Mouse (Mus musculus): ENCODE data around the gene Cbl.

The Cbl gene

DNA sequence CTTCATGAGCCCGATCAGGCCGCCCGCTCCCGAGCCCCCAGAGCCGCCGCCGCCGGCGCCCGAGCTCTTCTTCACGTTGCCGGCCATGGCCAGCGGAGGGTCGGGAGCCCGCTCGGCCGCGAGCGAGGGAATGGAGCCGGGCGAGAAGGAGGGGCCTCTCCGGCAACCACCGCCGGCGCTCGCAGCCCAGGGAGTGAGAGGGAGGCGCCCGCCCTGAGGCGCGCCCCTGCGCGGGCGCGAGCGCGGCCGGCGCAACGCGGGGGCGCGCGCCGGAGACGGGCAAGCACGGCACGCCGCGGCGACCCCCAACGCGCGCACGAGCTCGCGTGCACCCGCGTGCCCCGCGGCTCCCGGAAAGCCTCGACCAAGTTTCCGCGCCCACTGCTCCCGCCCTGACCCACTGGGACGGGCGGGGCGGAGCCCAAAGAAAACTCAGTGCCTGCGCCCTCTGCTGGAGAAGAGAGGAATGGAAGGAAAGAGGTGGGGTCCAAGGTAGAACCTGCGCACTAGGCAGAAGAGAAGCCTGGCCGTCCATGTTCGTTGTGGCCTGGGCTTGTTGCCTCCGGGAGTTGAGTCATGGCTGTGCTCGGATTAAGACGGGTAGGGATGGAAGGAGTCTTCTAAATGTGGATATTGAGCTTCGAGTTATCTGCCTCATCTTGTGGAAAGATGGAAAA is at the start of gene Cbl:
Gene Cbl (minus strand): TSS at position 248 of the 677 bp plus-strand sequence.
- DNase-seq (ENCODE audit: low read depth in 2 of 2, low spot score in 2 of 2): peak; percentile 99

- DNase-seq (ENCODE audit: low read depth in 2 of 2, low spot score in 2 of 2): no peak
These were observed 49.3 kb upstream of the Cbl start for GRCm38 (mm10) chr9:44283183-44283582.

GRCm38 (mm10) chr9:44269973-44270372 is 36.1 kb upstream of the Cbl start:
- no peak for DNase-seq (ENCODE audit: low read depth in 2 of 2, low spot score in 2 of 2)

DNA sequence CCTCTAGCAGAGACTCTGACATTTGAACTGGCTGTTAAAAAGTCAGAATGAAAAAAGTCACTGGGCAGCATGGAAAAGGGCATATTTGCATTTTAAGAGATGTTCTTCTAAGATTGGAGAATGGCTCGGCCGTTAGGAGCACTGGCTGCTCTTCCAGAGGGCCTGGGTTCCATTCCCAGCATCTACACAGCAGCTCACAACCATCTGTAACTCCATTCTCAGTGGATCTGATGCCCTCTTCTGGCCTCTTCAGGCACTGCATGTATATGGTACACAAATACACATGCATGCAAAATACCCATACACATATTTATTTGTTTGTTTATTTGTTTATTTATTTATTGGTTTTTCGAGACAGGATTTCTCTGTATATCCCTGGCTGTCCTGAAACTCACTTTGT is 35.2 kb upstream of the Cbl start:
- DNase-seq (ENCODE audit: low read depth in 2 of 2, low spot score in 2 of 2): peak; percentile 33 to 61

DNA sequence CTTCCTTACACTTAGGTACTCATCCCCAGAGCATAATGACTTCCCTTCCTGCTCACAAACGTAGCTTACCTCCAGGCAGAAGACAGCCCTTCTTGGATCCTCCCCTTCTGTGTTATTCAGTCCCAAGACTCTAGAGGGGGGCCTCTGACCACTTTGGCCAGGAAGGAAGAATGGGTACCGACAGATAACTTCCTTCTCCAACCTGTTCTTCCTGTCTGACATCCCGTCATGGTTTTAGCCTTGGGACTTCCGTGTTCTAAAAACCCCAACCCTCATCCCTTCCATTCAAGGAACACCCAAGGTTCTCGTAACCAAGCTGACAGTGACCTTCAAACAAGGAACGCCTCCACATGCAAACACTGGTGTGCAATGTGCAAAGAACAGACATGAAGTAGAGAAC is 34.6 kb upstream of the Cbl start, which contains the start of gene Nlrx1:
Gene Nlrx1 (minus strand): TSS at position 168 of the 400 bp plus-strand sequence.
- DNase-seq (ENCODE audit: low read depth in 2 of 2, low spot score in 2 of 2): no peak

- DNase-seq (ENCODE audit: low read depth in 2 of 2, low spot score in 2 of 2): peak; percentile 69 to 83
These were observed 34.1 kb upstream of the Cbl start for GRCm38 (mm10) chr9:44268027-44268360.

- DNase-seq (ENCODE audit: low read depth in 2 of 2, low spot score in 2 of 2): no peak
These were observed 33.6 kb upstream of the Cbl start for GRCm38 (mm10) chr9:44267319-44268026.

GRCm38 (mm10) chr9:44266478-44267226 is 32.8 kb upstream of the Cbl start:
- DNase-seq (ENCODE audit: low read depth in 2 of 2, low spot score in 2 of 2): no peak

DNA sequence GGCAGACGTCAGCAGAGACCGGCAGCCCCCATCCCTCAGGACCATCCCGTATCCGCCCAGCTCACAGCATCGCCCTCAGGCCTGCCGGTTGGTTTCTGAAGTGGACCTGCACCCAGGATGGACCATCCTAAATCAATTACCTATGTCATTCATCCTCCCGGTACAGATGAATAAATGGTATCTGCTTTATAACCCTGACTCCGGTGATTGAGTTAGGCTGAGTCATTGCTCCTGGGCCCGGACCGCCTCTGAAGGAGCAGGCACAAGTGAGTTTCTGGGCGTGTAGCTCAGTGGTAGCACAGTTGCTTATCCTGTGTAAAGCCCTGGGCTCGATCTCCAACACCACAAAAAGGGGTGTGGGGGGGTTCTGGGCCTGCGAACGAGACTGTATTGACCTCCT is 27.5 kb upstream of the Cbl start:
- no peak for DNase-seq (ENCODE audit: low read depth in 2 of 2, low spot score in 2 of 2)

GRCm38 (mm10) chr9:44259014-44259413 is 25.2 kb upstream of the Cbl start:
- DNase-seq (ENCODE audit: low read depth in 2 of 2, low spot score in 2 of 2): no peak

DNA sequence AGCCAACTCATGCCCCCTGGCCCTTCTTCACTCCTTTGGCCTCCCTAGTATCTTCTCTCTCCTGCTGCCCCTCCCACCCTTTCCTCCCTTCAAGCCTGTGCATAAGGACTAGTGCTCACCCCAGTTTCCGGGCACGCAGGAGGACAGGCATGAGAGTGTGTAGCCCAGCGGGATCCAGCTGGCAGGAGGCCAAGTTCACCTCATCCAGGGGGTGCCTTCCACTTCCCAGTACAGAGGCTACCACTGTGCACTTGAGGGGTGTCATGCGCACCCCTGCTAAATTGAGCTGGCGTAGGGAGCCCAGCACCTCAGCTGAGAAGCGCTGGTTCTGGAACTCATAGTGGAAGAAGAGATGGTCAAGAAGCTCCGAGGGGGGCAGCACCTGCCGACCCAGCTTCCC is 22.4 kb upstream of the Cbl start:
- no peak for DNase-seq (ENCODE audit: low read depth in 2 of 2, low spot score in 2 of 2)

GRCm38 (mm10) chr9:44255136-44255521 is 21.3 kb upstream of the Cbl start:
- no peak for DNase-seq (ENCODE audit: low read depth in 2 of 2, low spot score in 2 of 2)

DNA sequence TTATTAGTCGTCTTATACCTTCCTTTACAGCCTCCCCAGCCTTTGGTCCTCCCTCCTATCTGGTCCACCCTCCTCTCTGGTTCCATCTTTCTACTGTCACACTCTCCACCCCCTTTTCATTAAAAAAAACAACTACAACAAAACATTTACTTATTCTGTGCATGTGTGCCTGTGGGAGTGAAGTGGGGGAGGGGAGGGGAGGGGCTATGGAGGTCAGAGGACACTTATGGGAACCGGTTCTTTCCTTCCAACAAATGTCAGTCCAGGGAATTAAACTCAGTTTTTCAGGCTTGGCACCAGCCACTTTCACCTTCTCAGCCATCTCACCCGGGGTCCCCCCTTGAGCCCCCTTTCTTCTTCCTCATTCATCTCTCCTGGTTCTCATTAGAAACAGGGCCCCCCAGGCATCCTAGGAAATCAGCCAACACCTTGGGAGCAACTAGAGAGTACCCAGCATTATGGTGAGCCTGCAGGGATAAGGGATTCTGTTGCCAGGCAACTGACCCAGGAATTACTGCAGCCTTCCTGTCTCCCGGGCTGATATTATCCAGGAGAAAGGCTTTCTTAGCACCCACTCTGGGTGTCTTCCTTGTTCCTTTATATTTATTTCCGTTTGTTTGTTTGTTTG is 20.8 kb upstream of the Cbl start:
- DNase-seq (ENCODE audit: low read depth in 2 of 2, low spot score in 2 of 2): no peak

- DNase-seq (ENCODE audit: low read depth in 2 of 2, low spot score in 2 of 2): no peak
These were observed 19.6 kb upstream of the Cbl start for GRCm38 (mm10) chr9:44253441-44253840.

DNA sequence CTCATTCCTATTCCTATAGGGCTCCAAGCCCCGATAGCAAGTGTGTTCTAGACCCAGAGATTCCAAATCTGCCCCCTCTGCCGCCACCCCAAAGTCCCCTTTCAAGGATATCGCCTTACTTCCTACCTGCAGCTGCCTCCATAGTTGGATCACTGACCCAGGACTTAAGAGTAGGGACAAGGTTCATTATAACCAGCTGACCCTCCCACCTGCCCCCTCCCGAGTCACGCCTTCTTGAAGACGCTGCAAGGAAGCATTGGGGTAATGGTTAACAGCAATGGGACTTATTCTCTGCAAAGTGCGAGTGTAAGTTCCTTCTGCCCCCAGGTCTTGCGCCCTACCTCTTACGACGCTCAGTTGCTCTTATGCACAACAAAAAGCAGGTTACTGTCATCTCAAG is 17.5 kb upstream of the Cbl start, which contains the start of gene Pdzd3:
Gene Pdzd3 (minus strand): TSS at position 158 of the 400 bp plus-strand sequence.
- DNase-seq (ENCODE audit: low read depth in 2 of 2, low spot score in 2 of 2): no peak

DNA sequence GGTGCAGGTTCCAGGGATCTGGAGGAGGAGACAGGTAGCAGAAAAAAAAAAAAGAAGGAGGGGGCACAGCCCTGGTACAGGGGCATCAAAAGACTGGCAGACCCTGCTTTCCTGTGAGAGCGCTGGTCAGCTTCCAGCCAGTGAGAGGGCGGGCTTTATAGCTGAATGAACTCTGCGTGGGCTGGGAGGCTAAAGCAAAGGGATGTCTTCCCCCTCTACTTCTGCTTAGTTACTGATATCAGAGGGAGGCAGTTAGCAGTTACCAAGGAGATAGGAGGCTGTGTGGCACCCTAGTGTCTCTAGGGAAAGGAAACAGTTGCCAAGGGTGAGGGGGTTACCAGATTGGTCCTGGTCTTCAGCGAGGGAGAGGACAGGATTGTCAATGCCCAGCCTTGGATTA is 16.6 kb upstream of the Cbl start:
- no peak for DNase-seq (ENCODE audit: low read depth in 2 of 2, low spot score in 2 of 2)

DNA sequence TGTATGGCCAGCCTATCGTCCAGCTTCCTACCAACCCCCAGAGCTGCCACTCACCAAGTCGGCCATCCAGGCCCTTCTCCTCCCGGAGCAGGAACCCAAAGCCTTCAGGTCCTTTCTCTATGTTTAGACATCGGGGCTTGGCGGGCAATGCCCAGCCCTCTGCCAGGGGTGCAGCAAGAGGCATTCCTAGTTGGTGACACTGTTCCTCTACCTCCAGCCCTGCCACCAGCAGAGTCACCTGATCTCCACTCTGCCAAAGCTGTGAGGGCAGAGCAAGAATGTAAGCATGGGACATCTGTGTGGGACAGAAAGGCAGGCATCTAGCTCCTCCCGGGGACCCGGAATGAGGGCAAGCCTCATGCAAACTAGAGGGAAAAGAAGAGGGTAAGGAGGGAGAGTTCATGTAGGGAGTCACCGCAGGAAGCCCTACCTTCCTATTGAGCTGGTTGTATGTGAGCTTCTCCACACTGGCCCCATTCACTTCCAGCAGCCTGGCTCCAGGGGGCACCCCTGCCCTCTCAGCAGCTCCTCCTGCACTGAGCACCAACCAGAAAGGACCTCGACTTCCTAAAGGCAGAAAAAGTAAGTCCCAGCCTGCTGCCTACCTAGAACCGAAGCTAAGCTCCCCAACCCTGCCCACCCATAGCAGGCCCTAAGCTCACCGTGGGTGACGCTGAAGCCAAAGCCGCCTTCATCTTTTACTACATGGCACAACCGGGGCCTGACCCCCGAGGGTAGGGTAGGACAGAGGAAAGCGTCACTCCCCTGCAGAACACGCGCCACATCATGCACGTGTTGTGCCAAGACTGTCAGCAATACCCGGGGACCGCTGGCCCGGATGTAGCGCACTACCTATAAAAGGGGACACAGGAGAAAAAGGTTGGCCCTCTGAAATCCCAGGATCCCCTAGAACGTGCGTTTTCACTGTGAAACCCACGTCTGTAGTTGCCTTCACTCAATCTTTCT is 15.6 kb upstream of the Cbl start:
- no peak for DNase-seq (ENCODE audit: low read depth in 2 of 2, low spot score in 2 of 2)

DNA sequence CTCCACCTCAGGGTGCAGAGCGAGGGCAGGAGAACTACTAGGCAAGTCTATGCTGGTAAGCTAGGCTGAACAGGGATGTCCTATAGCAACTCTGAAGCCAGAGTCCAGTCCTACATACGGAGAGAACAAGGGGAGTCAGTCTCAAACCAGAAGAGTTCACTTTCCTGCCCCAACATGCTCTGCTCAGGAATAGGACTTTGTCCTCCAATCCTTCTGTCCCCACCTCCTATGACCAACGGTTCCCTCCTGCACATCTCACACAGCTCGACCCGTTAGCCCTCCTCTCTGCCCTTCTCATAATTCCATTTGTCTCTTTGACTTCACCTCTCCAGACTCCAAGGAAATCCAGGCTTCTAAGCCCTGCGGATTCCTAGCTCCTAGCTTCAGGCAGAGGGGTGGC is 14.1 kb upstream of the Cbl start:
- DNase-seq (ENCODE audit: low read depth in 2 of 2, low spot score in 2 of 2): no peak

DNA sequence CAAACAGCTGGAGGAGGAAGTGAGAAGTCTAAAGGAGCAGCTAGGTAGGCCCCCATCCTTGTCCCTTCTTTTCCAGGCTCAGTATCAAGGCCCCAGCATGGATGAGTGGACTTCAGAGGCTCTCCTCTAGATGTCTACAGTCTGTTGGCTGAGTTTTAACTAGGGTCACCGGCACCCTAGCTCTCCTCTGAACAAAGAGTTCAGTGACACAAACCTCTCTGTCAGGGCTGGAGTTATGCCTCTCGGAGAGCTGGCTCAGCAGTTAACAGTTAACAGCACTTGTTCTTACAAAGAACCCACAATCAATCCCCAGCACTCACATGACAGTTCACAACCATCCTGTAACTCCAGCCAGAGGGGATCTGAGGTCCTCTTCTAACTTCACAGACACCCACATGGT is 9.8 kb upstream of the Cbl start:
- no peak for DNase-seq (ENCODE audit: low read depth in 2 of 2, low spot score in 2 of 2)

- DNase-seq (ENCODE audit: low read depth in 2 of 2, low spot score in 2 of 2): no peak
These were observed 7.6 kb upstream of the Cbl start for GRCm38 (mm10) chr9:44241418-44241817.

GRCm38 (mm10) chr9:44240911-44241310 is 7.1 kb upstream of the Cbl start:
- no peak for DNase-seq (ENCODE audit: low read depth in 2 of 2, low spot score in 2 of 2)

All from CD8-positive naive resting alpha-beta T cell, adult 2 months (primary cell).